Mouse (Mus musculus) frontal cortex, adult (tissue): ENCODE data around the gene Mrps15.

ENCODE experiments used
- ATAC-seq: cut with Nextera tagmentation; 2 replicates; pipeline ENCODE4 v1.9.2; 2017; ENCODE audit warnings: mild to moderate bottlenecking, moderate library complexity, mixed read lengths; ENCODE audit not compliant: low TSS enrichment

The Mrps15 gene

DNA sequence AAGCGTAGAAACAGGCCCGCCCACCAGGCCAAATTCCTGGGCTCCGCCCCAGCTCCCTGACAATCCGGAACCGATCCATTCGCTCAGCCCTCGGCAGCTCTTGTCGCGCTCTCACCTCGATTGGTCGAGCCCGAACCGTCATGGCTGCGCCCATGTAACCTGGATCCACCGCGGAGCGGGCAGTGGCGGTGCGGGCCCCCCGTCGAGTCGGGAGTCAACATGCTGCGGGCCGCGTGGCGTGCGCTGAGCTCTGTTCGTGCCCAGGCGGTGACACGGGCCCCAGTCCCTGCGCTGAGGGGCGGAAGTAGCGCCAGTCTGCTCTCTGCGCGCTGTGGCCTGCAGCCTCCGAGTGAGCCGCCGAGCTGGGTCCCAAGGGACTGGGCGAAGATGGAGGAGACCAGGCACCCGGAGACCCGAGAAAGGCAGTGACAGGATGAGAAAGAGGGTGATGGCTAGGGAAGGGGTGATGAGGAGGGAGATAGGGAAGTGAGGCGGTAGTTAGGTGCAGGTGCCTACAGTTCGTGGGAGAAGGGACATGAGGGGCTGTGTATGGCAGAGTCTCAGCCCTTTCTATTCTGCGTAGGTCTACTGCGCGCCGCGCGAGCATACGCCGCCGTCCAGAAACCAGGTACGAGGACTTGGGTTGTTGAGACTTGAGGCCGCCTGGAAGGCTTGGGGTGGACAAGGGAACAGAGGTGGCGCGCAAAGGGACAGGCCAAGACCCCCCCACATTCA, at the start of gene Mrps15:
Gene Mrps15, plus strand, starts transcription at position 75 of the 735 bp plus-strand sequence.
- peak; percentile 98 for ATAC-seq

DNA sequence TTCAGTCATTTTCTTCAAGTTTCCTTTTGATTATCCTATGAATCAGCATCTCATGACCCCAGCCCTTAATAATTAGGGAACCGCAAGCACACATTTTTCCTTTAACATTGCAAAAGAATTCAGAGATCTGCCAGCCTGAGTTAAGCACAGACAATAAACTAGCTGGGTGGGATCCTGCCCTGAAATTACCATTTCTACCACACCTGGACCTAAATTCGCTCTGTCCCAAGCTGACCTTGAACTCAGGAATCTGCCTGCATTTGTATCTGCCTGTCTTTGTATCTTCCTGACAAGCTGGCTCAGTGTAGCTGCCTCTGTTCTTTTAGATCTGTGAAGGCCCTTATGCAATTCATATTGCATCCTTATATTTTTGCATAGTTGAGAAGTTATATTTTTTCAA, 48.9 kb upstream of the Mrps15 start:
- ATAC-seq, result no peak

GRCm38 (mm10) chr4:126001311-126002199, 45.2 kb upstream of the Mrps15 start:
- ATAC-seq, result no peak

- no peak for ATAC-seq
These were observed 28.9 kb upstream of the Mrps15 start for GRCm38 (mm10) chr4:126017676-126018332.

GRCm38 (mm10) chr4:126018966-126019538, 27.7 kb upstream of the Mrps15 start:
- no peak for ATAC-seq

DNA sequence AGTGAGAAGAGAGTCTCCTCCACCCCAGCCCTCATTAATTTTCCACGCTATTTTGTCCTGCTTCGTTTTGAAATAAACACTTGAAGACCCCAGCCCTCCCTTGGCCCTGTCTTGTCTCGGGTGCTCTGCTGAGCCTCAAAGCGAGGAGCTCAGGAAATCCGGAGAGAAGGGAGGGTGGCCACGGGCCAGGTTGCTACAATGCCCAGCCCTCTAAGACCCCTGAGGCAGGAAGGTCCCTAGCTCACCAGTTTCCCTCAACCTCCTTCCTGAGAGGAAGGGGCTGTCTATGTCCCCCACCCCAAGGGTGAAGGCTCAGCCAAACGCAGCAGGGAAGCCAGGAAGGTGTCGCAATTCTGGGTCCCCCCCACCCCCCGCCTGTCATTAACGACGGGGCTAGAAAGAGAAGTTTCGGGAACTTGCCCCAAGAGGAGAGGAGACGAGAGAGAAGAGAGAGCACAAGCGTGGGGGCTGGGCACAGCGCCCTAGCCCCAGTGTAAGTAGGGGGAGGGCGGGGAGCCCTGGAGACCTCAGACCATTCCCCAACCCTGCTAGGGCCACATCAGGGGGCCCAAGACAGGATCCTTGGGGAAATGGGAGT, 22.3 kb upstream of the Mrps15 start, which contains the start of gene Csf3r:
Gene Csf3r, plus strand, starts transcription at position 248 of the 598 bp plus-strand sequence.
- no peak for ATAC-seq

- ATAC-seq, result no peak
These were observed 20.9 kb upstream of the Mrps15 start for GRCm38 (mm10) chr4:126025801-126026200.

DNA sequence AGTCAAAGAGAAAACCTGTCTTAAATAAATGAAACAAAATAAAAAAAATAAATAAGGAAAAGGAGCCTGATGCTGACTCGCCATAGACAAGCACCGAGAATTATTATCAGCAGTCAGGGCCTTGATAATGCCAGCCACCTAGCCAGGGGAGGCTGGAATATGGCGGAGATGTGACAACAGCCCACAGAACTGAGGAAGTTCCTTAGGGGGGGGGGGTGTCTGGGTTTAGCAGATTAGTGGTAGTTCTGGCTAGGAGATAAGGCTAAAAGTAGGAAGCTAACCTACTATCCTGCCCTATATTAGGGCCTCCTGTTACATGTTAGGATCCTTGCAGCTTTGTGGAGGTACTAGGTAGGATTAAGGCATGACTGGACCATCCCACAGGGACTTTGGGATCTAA, 18.7 kb upstream of the Mrps15 start:
- ATAC-seq, result no peak

DNA sequence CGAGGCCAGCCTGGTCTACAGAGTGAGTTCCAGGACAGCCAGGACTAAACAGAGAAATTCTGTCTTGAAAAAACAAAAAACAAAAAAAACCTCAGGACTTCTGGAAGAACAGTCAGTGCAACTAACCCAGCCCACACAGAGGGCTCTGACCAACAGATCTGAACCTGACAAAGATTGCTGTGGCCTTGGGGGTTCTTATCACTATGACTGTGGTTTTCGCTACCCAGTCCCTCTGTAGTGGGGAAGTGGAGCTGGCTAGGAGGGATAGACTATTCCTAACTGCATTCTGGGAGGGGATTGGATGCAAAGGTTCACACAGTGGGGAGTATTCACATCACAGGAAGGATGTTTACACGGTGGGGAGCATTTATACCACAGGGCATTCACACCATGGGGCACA, 17.7 kb upstream of the Mrps15 start:
- ATAC-seq, result no peak

DNA sequence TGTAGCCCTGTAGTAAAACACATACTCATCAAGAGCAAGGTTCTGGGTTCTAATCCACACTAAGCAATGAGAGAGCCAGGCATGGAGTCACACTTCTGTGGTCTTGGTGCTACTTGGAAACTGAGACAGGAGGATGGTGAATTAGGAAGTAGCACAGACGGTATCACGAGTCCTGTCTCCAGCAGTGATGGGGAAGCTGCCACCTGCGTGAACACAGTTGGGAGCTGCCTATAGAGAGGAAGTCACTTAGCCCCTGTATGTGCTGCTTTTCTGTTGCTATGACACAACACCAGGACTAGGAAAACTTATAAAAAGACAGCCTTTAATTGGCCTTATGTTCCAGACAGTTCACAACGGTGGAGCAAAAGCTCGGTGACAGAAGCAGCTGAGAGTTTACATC, 16.0 kb upstream of the Mrps15 start:
- no peak for ATAC-seq

GRCm38 (mm10) chr4:126035413-126035812, 11.3 kb upstream of the Mrps15 start:
- no peak for ATAC-seq

- ATAC-seq, result peak; percentile 45
These were observed 4.9 kb downstream of the Mrps15 start for GRCm38 (mm10) chr4:126051617-126052016.

DNA sequence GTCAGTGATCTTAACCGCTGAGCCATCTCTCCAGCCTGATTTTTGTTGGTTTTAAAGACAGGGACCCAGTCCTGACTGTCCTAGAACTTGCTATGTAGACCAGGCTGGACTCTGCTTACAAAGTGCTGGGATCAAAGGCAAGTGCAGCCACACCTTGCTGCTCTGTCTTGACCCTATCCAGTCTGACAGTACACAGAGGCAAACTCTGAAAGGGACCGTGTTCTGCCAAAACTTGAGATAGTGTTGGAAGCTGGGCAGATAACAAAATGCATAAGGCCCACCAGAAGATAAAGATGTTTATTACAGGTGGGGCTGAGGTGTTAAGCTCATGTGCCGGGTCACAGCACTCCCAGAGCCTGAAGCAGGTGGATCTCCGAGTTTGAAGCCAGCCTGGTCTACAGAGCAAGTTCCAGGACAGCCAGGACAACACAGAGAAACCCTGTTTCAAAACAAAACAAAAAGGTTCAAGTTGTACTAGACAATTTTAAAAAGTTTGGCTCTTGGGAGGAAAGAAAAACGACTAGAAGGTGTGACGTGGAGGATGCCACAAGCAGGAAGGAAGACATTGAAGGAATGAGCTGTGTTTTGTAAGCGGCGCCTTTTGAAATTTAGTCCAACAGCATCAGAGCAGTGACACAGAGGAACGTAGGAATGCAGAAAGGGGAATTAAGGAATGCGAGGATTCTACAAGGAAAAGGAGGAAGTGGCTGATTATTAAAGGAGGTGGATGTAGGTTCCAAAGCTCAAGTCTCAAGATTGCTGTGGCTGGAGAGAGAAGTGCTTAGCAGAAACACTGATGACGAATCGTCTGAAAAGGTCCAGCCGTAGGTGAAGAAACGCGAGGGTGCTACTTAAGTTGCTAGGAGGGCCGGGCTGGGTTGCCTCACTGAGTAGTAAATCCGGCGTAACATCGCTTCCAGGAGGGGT, 10.7 kb downstream of the Mrps15 start:
- ATAC-seq, result no peak

GRCm38 (mm10) chr4:126058134-126058996, 11.6 kb downstream of the Mrps15 start, which contains the start of gene Oscp1:
Gene Oscp1 (plus strand): TSS chr4:126058565.
- peak; percentile 93 for ATAC-seq

- peak; percentile 62 for ATAC-seq
These were observed 12.3 kb downstream of the Mrps15 start for GRCm38 (mm10) chr4:126058997-126059362.

DNA sequence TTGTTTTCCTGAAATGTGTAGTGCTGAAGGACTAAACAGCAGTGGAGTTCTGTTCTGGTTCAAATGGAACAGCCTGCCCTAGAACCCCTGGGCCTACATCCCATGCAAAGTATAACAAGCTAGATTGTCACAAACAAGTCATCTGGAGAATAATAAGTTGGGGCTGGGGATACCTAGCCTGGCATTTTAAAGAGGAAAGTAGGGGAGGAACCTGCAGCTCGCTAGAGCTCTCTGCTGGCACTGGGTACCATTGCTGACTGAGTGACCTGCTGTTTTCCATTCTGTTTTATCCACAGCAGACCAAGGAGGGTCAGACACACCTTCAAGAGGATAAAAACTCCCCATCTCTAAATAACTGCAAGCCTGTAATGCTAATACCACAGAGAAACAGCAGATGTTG, 16.1 kb downstream of the Mrps15 start:
- no peak for ATAC-seq

DNA sequence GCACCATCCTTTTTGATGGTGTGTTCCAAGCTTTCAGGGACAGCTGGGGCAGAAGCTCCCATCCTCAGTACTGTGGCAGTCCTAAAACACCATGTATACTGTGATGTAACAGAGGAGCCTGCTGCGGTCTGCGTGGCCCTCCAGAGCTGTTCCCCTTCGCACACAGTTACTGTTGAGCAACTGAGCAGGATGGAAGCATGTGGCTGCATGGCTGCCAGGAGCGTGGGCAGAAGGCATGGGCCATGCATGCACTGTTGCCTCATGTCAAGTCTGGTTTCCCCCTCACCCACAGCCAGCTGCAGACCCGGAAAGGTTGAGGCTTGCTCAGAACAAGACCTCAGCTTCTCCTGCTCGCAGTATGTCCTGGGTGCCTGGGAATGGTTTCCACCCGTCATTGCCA, 18.5 kb downstream of the Mrps15 start:
- ATAC-seq, result peak; percentile 42; the same call in 1 of the 2 replicates

DNA sequence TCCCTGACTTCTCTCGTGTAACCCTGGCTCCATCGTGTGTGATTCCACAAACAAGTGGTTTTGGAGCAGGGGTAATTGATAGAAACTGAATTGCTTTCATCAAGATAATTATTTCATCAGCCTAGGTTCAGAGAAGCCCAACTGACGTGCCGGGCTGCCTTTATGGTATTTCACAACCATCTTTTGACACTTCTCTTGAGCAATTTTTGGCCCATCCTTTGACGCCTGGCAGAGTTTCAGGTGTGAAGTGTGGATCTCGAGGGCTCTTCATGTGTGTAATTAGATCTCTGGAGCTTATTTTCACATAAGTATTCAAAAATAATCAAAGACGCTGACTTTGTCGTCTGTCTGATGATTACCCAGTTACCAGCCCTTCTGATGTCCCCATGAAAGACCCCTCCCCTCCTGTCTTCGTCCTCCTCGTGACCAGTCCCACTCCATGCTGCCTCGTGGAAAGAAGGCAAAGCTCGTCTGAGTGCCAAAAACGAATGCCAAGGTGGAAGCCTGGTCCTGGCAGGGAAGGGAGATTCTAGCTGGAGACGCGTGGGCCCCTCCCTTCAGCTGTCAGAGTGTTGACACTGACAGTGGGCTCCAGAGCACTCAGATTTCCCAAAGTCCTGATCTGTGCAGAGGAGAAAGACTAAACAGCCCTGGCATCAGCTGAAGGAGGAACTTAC, 20.8 kb downstream of the Mrps15 start:
- peak; percentile 41; the same call in 1 of the 2 replicates for ATAC-seq

GRCm38 (mm10) chr4:126068842-126069241, 22.1 kb downstream of the Mrps15 start:
- no peak for ATAC-seq
